Mouse (Mus musculus) liver, embryonic 12.5 days (tissue): ENCODE results near the gene Gm8897. TPM values are rescaled to one million over a fixed set of nuclear protein-coding genes. Genes with fewer than 3 reads are reported as not detected.
"Not testable (repeated sequence)": the region's sequence is repeated elsewhere in the genome, so short reads cannot be mapped to it uniquely, and the experiment has no call there.

Experiments
- ATAC-seq: fragments of 200-750 bp; cut with Nextera tagmentation; 2 replicates; pipeline ENCODE4 v1.8.0; 2017; ENCODE audit warnings: moderate number of reproducible peaks, mild to moderate bottlenecking, moderate library complexity
- H3K27ac ChIP-seq: fragments of 300-500 bp; sonication (generic); 2 replicates; pipeline ENCODE4 v1.5.1; 2016; ENCODE audit warnings: mild to moderate bottlenecking
- H3K27me3 ChIP-seq: fragments of 300-500 bp; sonication (generic); replicated peaks from 2 replicates; pipeline ENCODE4 v1.6.1; 2016; ENCODE audit warnings: mild to moderate bottlenecking, moderate library complexity
- H3K36me3 ChIP-seq: fragments of 300-500 bp; sonication (generic); 2 replicates; pipeline ENCODE4 v1.6.1; 2016; ENCODE audit warnings: mild to moderate bottlenecking, moderate library complexity
- H3K4me1 ChIP-seq: fragments of 300-500 bp; sonication (generic); 2 replicates; pipeline ENCODE4 v1.6.1; 2016
- H3K4me2 ChIP-seq: fragments of 300-500 bp; sonication (generic); 2 replicates; pipeline ENCODE4 v1.6.1; 2016; ENCODE audit warnings: mild to moderate bottlenecking, moderate library complexity
- H3K4me3 ChIP-seq: fragments of 300-500 bp; sonication (generic); 2 replicates; pipeline ENCODE4 v1.5.1; 2016; ENCODE audit warnings: mild to moderate bottlenecking, moderate library complexity
- H3K9ac ChIP-seq: fragments of 300-500 bp; sonication (generic); 2 replicates; pipeline ENCODE4 v1.6.1; 2016; ENCODE audit warnings: mild to moderate bottlenecking, moderate library complexity
- H3K9me3 ChIP-seq: fragments of 300-500 bp; sonication (generic); replicated peaks from 2 replicates; pipeline ENCODE4 v1.6.1; 2016; ENCODE audit warnings: mild to moderate bottlenecking, moderate library complexity
- WGBS: fragments of 180-500 bp; shearing (Covaris S2); methylation state at CpG from one replicate; pipeline ENCODE4 v1.1.7; 2016; ENCODE audit not compliant: insufficient replicate concordance; 5-methylcytosine and 5-hydroxymethylcytosine counted together
- polyA plus RNA-seq: library from polyadenylated mRNA; unstranded; fragments of >200 nt; fragmentation: Nextera tagmentation; extraction: Ambion mirVana; gene quantifications from 2 replicates; pipeline ENCODE4 v1.2.1, GENCODE M21; 2016

Gm8897 gene
- not detected in 2 replicates for polyA plus RNA-seq

DNA sequence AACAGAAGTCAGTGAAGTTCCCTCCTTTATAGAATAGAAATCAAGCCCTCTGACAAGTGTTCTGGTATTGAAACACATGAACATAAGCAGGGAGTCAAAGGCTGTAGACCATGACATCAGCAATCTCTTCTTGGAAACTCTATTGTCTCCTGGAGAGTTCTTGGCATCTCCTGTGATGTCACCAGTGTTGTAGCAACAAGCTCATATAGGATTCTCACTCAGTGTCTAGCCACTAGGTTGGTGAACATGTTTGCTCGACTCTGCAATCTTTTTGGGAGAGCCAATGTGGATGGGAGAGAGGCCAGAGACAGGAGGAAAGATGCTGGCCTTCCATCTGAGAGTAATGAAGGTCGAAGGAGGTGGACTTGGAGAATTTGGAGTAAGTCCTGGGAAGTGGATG lies at the start of gene Gm8897:
Gm8897 (plus strand) TSS at position 301 of the 400 bp plus-strand sequence.
- 19% methylated on average over 2 of the region's 2 CpGs for WGBS
- not testable (repeated sequence) for H3K4me2 ChIP-seq, H3K4me3 ChIP-seq, H3K27ac ChIP-seq, H3K9me3 ChIP-seq, H3K36me3 ChIP-seq, H3K27me3 ChIP-seq, H3K9ac ChIP-seq, H3K4me1 ChIP-seq, ATAC-seq

DNA sequence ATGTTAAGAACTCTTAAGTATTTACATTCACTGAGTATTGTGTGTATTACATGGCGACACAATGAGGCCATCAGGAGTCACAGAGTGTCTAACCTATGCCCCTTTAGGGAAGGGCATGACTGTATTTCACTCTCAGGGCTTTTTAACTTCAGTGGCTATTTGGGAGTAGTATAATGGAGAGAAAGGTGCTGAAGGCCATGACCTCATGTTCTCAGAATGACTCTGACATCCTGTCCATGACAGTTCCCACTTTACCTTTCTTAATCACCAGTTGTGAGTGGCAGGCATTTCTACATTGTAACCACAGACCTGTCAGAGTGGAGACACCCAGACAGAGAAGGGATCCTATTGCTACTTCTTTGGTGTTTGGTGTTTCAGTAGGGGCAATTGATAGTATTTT lies 473 bp downstream of the Gm8897 start:
- not testable (repeated sequence) for H3K4me1 ChIP-seq, ATAC-seq, H3K9ac ChIP-seq, H3K4me3 ChIP-seq, H3K36me3 ChIP-seq, H3K27me3 ChIP-seq, H3K27ac ChIP-seq, H3K9me3 ChIP-seq, H3K4me2 ChIP-seq
- WGBS = 80% methylated on average over 1 of the region's 1 CpGs

Other genes with a start within 250 kb of the Gm8897 start
- gene Gm5861, start 233.3 kb upstream of the Gm8897 start, polyA plus RNA-seq = not detected in 2 replicates
- gene Gm8890, start 160.4 kb upstream of the Gm8897 start, polyA plus RNA-seq = not detected in 2 replicates
- not detected in 2 replicates for gene Speer1, start 74.9 kb upstream of the Gm8897 start, polyA plus RNA-seq
- gene Gm8906, start 86.3 kb downstream of the Gm8897 start, polyA plus RNA-seq = not detected in 2 replicates
- not detected in 2 replicates for gene Gm6460, start 178.5 kb downstream of the Gm8897 start, polyA plus RNA-seq